Comparison of ENCODE assay signal across 20 mouse cellular contexts in the genomic region with DNA sequence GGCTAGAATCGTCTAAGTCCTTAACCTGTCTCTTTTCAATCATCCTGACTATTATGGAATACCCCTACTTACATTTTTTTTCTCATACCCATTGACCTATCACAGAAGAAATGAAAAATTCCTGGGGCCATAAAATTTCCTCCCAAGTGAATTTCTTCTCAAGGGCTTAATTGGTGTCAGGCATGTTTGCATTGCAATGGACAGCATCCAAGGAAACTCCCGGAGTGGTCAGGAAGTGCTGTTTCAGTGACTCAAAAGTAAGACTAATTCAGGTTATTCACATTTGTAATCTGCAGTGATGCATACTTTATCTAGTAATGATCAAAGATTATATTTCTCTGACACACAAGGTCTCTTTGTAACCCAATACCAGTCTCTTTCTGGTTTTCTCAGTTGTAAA.
"Had no signal": no experiment of that assay in that cellular context is flagged by ENCODE, and none has a peak within 500 bp of the region (broad histone marks: within the 10 kb centered on the region; RNA-seq: fewer than 3 reads in every experiment).

No protein-coding gene starts in this region.

- H3K4me1 ChIP-seq: kidney, embryonic 15.5 days; liver, embryonic 12.5 days; liver, embryonic 15.5 days; midbrain, embryonic 15.5 days; neural tube, embryonic 13.5 days had no signal

- H3K4me2 ChIP-seq: kidney, embryonic 15.5 days; limb, embryonic 13.5 days; liver, embryonic 12.5 days; liver, embryonic 15.5 days; midbrain, embryonic 12.5 days; midbrain, embryonic 15.5 days; neural tube, embryonic 13.5 days had no signal

- ATAC-seq: liver, embryonic 12.5 days; midbrain, embryonic 15.5 days had no signal

- DNase-seq: kidney, adult 11 months; kidney, adult 8-10 months; kidney, postnatal 10 days; kidney, postnatal 36 days; layer of hippocampus, postnatal 36 days; liver; retina, postnatal 1 day; right cerebral cortex, postnatal 25 days; spleen, adult 18-20 months; thymus, adult 2 months; thymus, postnatal 14 days; thymus, postnatal 4 days had no signal

- H3K9ac ChIP-seq: kidney, embryonic 15.5 days; limb, embryonic 13.5 days; liver, embryonic 12.5 days; liver, embryonic 15.5 days; midbrain, embryonic 12.5 days; midbrain, embryonic 15.5 days; neural tube, embryonic 13.5 days had no signal

- H3K9me3 ChIP-seq: kidney, embryonic 15.5 days; limb, embryonic 10.5 days; limb, embryonic 13.5 days; liver, embryonic 12.5 days; liver, embryonic 15.5 days; midbrain, embryonic 12.5 days; midbrain, embryonic 15.5 days; neural tube, embryonic 13.5 days had no signal

- H3K27me3 ChIP-seq: kidney, embryonic 15.5 days; limb, embryonic 13.5 days; liver, embryonic 12.5 days; liver, embryonic 15.5 days; midbrain, embryonic 15.5 days; neural tube, embryonic 13.5 days had no signal

- H3K4me3 ChIP-seq: kidney, embryonic 15.5 days; limb, embryonic 10.5 days; limb, embryonic 13.5 days; liver, embryonic 12.5 days; liver, embryonic 15.5 days; midbrain, embryonic 12.5 days; midbrain, embryonic 15.5 days; neural tube, embryonic 13.5 days had no signal

- H3K36me3 ChIP-seq: kidney, embryonic 15.5 days; limb, embryonic 10.5 days; limb, embryonic 13.5 days; liver, embryonic 12.5 days; liver, embryonic 15.5 days; midbrain, embryonic 12.5 days; midbrain, embryonic 15.5 days; neural tube, embryonic 13.5 days had no signal

- H3K27ac ChIP-seq: kidney, embryonic 15.5 days; limb, embryonic 10.5 days; limb, embryonic 13.5 days; liver, embryonic 12.5 days; liver, embryonic 15.5 days; midbrain, embryonic 12.5 days; midbrain, embryonic 15.5 days; neural tube, embryonic 13.5 days had no signal
